Mouse (Mus musculus) liver, embryonic 12.5 days (tissue): ENCODE data around the gene Plpp1. TPM values are rescaled to one million over a fixed set of nuclear protein-coding genes. Genes with fewer than 3 reads are reported as not detected.

ENCODE experiments used
- ATAC-seq: fragments of 200-750 bp; cut with Nextera tagmentation; 2 replicates; pipeline ENCODE4 v1.8.0; 2017; ENCODE audit warnings: moderate number of reproducible peaks, mild to moderate bottlenecking, moderate library complexity
- H3K27ac ChIP-seq: fragments of 300-500 bp; sonication (generic); 2 replicates; pipeline ENCODE4 v1.5.1; 2016; ENCODE audit warnings: mild to moderate bottlenecking
- H3K27me3 ChIP-seq: fragments of 300-500 bp; sonication (generic); replicated peaks from 2 replicates; pipeline ENCODE4 v1.6.1; 2016; ENCODE audit warnings: mild to moderate bottlenecking, moderate library complexity
- H3K36me3 ChIP-seq: fragments of 300-500 bp; sonication (generic); 2 replicates; pipeline ENCODE4 v1.6.1; 2016; ENCODE audit warnings: mild to moderate bottlenecking, moderate library complexity
- H3K4me1 ChIP-seq: fragments of 300-500 bp; sonication (generic); 2 replicates; pipeline ENCODE4 v1.6.1; 2016
- H3K4me2 ChIP-seq: fragments of 300-500 bp; sonication (generic); 2 replicates; pipeline ENCODE4 v1.6.1; 2016; ENCODE audit warnings: mild to moderate bottlenecking, moderate library complexity
- H3K4me3 ChIP-seq: fragments of 300-500 bp; sonication (generic); 2 replicates; pipeline ENCODE4 v1.5.1; 2016; ENCODE audit warnings: mild to moderate bottlenecking, moderate library complexity
- H3K9ac ChIP-seq: fragments of 300-500 bp; sonication (generic); 2 replicates; pipeline ENCODE4 v1.6.1; 2016; ENCODE audit warnings: mild to moderate bottlenecking, moderate library complexity
- H3K9me3 ChIP-seq: fragments of 300-500 bp; sonication (generic); replicated peaks from 2 replicates; pipeline ENCODE4 v1.6.1; 2016; ENCODE audit warnings: mild to moderate bottlenecking, moderate library complexity
- WGBS: fragments of 180-500 bp; shearing (Covaris S2); methylation state at CpG from one replicate; pipeline ENCODE4 v1.1.7; 2016; ENCODE audit not compliant: insufficient replicate concordance; 5-methylcytosine and 5-hydroxymethylcytosine counted together
- polyA plus RNA-seq: library from polyadenylated mRNA; unstranded; fragments of >200 nt; fragmentation: Nextera tagmentation; extraction: Ambion mirVana; gene quantifications from 2 replicates; pipeline ENCODE4 v1.2.1, GENCODE M21; 2016

The Plpp1 gene
- polyA plus RNA-seq, 1 experiment from 2014 or later, result 30.8 TPM

DNA sequence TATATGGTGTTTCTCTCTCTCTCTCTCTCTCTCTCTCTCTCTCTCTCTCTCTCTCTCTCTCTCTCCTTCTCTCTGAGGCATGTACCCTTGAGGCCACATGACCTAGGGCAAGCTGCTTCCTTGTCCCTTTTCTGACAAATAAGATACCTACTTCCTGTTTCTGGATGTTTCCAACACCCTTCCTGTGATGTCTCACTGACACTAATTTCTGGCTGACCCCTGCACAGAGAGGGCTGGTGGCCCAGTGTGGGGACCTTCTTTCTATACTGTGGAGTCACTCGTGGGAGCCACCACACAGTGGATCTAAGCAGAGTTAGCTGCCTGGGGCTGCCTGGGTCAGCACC, 40.1 kb upstream of the Plpp1 start:
- Histone ChIP-seq H3K27ac (no peak overlapping the region), H3K4me3 (no peak overlapping the region), H3K9ac (0 out of 2 replicates have a peak overlapping the region, but pooled peaks have one; percentile 39), H3K4me2 (no peak overlapping the region), H3K4me1 (peaks cover 36% of the 10 kb centered on the region), H3K9me3 (no peaks in the 10 kb centered on the region), H3K27me3 (0 out of 2 replicates have a peak, but pooled peaks cover 18% of the 10 kb centered on the region), H3K36me3 (no peaks in the 10 kb centered on the region)
- WGBS, result 5% methylated on average over 1 of the region's 1 CpGs
- no peak for ATAC-seq

DNA sequence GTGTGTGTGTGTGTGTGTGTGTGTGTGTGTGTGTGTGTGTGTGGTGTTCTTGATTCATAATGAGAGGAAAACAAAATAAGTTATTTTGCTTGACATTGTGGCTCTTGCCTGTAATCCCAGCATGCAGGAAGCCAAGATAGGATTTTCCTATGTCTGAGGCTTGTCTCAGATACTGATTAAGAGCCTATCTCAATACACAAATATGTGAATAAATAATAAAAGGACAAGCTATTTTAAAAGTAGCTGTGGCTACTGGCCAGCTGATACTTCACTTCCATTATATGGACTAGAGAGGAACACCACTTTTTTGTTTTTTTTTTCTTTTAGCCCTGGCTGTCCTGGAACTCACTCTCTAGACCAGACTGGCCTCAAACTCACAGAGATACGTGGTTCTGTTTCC, 38.8 kb upstream of the Plpp1 start:
- H3K9me3 ChIP-seq, result no peaks in the 10 kb centered on the region
- no peak overlapping the region for H3K4me2 ChIP-seq
- H3K4me1 ChIP-seq, result peaks cover 36% of the 10 kb centered on the region
- H3K27me3 ChIP-seq, result 0 out of 2 replicates have a peak, but pooled peaks cover 18% of the 10 kb centered on the region
- H3K36me3 ChIP-seq, result no peaks in the 10 kb centered on the region
- H3K27ac ChIP-seq, result no peak overlapping the region
- no peak overlapping the region for H3K9ac ChIP-seq
- 21% methylated on average over 1 of the region's 1 CpGs for WGBS
- no peak for ATAC-seq
- no peak overlapping the region for H3K4me3 ChIP-seq

DNA sequence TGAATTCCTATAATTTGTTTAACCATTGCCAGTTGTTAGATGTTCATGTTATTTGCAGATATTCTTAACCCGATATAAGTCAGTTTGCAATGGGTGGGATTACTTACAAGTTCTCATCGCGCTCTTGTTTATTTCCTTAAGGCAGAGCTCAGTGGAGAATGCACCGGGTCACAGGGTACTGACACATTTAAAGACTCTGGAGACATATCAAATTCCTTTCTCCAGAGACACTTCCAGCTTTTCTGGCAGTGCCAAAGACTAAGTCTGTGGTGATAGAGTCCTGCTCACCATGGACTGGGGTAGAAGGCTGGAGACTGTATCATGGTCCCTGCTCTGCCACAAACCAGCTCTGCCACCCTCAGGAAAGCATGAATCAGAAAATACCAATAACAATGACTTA, 38.0 kb upstream of the Plpp1 start:
- Histone ChIP-seq H3K27me3 (0 out of 2 replicates have a peak, but pooled peaks cover 16% of the 10 kb centered on the region), H3K9ac (no peak overlapping the region), H3K4me3 (no peak overlapping the region), H3K4me1 (peaks cover 36% of the 10 kb centered on the region), H3K27ac (no peak overlapping the region), H3K9me3 (peaks cover 6% of the 10 kb centered on the region), H3K36me3 (no peaks in the 10 kb centered on the region), H3K4me2 (no peak overlapping the region)
- 68% methylated on average over 4 of the region's 4 CpGs for WGBS
- ATAC-seq, result no peak

DNA sequence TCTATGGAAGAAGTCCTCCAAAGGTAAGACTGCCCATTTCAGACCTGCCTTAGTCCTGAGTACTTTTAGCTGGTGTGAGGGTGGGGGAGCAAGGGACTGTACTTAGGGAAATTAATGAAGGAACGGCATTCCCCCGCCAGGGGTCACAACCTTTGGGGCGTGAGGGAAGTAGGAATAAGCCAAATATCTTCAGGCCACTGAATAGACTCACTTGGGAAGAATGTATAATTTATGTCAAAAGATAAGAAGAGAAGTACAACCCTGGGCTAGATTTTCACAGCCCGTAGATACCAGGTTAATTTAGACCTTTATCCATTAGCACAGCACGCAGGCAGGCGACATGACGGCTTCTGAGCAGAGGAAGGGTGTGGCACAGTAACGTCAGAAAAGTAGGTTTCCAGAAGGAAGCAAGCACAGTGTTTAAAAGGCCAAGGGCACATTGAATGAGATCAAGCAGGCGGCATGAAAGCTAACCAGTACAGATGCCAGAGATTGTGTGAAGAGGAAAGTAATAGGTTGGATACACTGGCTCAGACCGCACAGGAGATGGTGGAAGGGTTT, 37.0 kb upstream of the Plpp1 start:
- no peak overlapping the region for H3K4me3 ChIP-seq
- WGBS, result 51% methylated on average over 10 of the region's 10 CpGs
- H3K4me2 ChIP-seq, result no peak overlapping the region
- H3K27me3 ChIP-seq, result 0 out of 2 replicates have a peak, but pooled peaks cover 12% of the 10 kb centered on the region
- peaks cover 6% of the 10 kb centered on the region for H3K9me3 ChIP-seq
- H3K36me3 ChIP-seq, result no peaks in the 10 kb centered on the region
- ATAC-seq, result peak; percentile 65
- peaks cover 36% of the 10 kb centered on the region for H3K4me1 ChIP-seq
- no peak overlapping the region for H3K9ac ChIP-seq
- no peak overlapping the region for H3K27ac ChIP-seq

DNA sequence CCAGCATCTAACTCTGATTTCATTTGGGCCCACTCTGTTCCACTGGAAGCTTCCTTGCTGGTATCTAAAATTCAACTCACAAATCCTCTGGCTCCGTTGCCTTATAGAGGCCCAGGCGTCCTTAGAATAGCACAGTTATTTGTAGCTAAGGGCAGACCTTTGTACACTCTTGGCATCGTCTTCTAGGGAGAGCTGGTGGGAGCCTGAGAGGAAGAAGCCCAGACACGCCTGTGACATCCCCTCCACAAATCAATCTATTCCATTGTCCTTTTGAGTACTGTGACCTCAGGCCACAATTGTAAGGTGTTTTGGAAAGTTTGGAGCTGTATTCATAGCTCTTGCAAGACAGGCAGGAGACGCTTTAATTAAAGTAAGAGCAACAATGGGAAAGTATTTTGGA, 36.0 kb upstream of the Plpp1 start:
- no peak overlapping the region for H3K9ac ChIP-seq
- H3K36me3 ChIP-seq, result no peaks in the 10 kb centered on the region
- 71% methylated on average over 5 of the region's 5 CpGs for WGBS
- H3K4me2 ChIP-seq, result no peak overlapping the region
- H3K9me3 ChIP-seq, result peaks cover 6% of the 10 kb centered on the region
- no peak overlapping the region for H3K4me3 ChIP-seq
- H3K27ac ChIP-seq, result no peak overlapping the region
- H3K4me1 ChIP-seq, result peaks cover 32% of the 10 kb centered on the region
- H3K27me3 ChIP-seq, result 0 out of 2 replicates have a peak, but pooled peaks cover 12% of the 10 kb centered on the region
- no peak for ATAC-seq

DNA sequence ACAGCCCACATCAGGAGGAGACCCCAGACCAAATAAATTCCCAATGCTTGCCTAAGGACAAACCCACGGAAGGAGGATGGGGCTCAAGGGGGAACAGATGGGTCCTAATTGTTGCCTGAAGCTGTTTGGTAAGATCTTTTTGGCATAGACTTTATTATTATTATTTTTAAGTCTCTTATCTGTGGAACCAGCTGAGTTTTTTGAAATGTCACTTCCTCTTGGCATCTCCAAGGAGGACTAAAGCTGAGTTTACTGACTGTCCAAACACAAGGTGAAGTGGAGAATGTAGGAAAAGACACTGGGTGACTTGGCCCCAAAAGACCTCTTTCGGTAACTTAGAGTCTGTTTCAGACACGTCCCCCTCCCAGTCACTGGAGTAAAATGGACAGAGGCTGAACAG, 34.9 kb upstream of the Plpp1 start:
- H3K4me3 ChIP-seq, result no peak overlapping the region
- no peak overlapping the region for H3K27ac ChIP-seq
- 69% methylated on average over 3 of the region's 3 CpGs for whole genome bisulfite sequencing
- H3K36me3 ChIP-seq, result no peaks in the 10 kb centered on the region
- H3K9ac ChIP-seq, result no peak overlapping the region
- H3K4me2 ChIP-seq, result no peak overlapping the region
- no peak for ATAC-seq
- H3K9me3 ChIP-seq, result peaks cover 6% of the 10 kb centered on the region
- 0 out of 2 replicates have a peak, but pooled peaks cover 10% of the 10 kb centered on the region for H3K27me3 ChIP-seq
- H3K4me1 ChIP-seq, result peaks cover 24% of the 10 kb centered on the region

DNA sequence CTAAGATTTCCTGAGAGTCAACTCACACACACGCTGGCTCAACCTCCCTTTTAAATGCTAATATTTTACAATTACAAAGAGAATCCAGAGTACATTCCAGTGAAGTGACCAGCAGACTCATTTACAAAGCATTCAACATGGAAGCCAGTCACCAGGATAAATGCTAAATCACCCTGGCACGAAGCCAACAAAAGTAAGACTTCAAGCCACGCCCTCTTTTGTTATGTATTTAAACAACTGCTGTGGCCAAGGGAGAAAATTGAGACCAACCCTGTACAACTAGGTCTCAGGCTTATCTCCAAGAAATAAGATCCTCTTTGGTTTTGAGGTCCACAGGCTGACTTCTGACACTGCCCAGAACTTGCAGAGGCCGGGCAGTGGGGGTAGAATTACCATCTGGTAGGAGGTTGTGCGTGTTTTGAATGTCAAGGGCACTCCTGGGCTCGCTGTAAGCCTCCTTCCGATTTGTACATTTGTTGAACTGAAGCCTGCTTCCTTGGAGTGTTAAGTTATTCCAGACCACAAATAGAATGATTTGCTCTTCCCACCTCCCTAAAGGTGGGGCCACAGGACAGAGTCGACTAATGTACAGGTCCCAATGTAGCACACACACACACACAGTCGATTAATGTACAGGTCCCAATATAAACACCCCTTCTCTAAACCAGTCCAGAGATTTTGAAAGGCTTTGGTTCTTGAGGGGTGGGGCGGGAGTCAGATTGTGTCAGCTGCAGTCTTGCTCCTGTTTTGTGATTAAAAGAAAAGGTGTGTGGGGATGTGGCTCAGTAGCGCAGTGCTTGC, 29.9 kb upstream of the Plpp1 start:
- Histone ChIP-seq H3K4me3 (no peak overlapping the region), H3K4me2 (no peak overlapping the region), H3K4me1 (peaks cover 5% of the 10 kb centered on the region), H3K36me3 (no peaks in the 10 kb centered on the region), H3K27me3 (no peaks in the 10 kb centered on the region), H3K27ac (no peak overlapping the region), H3K9ac (no peak overlapping the region), H3K9me3 (peaks cover 6% of the 10 kb centered on the region)
- WGBS, result 60% methylated on average over 11 of the region's 11 CpGs
- no peak for ATAC-seq

DNA sequence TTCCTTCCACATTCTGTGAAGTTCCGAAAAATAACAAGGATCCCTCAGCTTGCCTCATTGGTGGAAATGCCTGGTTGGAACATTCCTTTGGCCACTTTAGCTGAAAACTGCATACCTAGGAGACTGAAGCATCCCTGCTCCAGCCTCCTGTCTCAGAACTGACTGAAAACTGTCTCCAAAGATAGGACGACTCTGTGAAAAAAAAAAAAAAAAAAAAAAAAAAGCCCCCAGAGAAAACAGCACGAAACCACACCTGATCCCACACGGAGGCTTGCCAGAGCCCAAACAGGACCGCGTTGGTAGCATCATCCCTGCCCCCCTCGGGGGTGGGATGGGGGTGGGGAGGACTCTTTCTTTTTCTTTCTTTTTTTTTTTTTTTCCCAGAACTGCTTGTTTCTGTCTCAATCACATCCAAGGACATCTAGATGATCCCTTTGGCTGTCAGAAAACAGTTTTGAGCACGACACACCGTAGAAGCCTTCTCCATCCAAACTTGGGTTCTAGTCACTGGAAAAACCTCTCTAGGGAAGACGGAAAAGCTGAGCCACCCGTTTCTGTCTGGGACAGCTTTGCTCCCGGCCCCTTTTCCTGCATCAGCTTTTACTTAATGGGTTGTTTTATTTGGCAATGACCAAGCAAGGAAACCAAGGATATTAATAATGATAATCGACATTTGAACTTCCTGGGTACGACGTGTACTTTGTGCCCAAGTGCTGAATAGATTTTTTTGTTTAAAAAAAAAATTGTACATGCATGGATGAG, 29.0 kb upstream of the Plpp1 start:
- 49% methylated on average over 15 of the region's 15 CpGs for WGBS

DNA sequence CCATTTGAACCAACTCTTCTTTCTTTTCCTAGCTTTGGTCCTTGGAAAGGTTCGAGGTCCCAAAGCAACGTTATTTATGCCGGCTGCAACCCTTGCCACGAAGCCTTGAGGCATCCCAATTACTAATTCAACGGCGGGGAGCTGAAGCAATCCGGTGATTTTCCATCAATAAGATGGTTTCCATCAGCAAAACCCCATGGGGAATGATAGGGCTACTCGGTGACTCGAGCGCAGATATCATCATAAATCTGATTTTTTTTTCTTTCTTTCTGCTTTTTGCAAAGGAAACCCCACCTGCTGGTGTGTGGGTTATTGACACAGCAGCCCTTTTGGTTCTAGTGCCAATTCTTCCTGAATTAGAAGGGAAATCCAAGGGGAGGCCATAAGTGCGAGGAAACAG, 28.3 kb upstream of the Plpp1 start:
- WGBS, result 70% methylated on average over 11 of the region's 11 CpGs
- no peak overlapping the region for H3K4me3 ChIP-seq
- no peak overlapping the region for H3K9ac ChIP-seq
- H3K27ac ChIP-seq, result no peak overlapping the region
- no peaks in the 10 kb centered on the region for H3K36me3 ChIP-seq
- H3K4me2 ChIP-seq, result no peak overlapping the region
- H3K27me3 ChIP-seq, result no peaks in the 10 kb centered on the region
- H3K9me3 ChIP-seq, result peaks cover 3% of the 10 kb centered on the region
- ATAC-seq, result no peak
- peaks cover 5% of the 10 kb centered on the region for H3K4me1 ChIP-seq

More for the DNA sequence above, 29.0 kb upstream of the Plpp1 start:
- peaks cover 6% of the 10 kb centered on the region for H3K9me3 ChIP-seq
- no peaks in the 10 kb centered on the region for H3K36me3 ChIP-seq
- no peak overlapping the region for H3K9ac ChIP-seq
- no peak overlapping the region for H3K27ac ChIP-seq
- H3K4me3 ChIP-seq, result no peak overlapping the region
- H3K4me2 ChIP-seq, result no peak overlapping the region
- no peaks in the 10 kb centered on the region for H3K27me3 ChIP-seq
- no peak for ATAC-seq
- H3K4me1 ChIP-seq, result peaks cover 5% of the 10 kb centered on the region

DNA sequence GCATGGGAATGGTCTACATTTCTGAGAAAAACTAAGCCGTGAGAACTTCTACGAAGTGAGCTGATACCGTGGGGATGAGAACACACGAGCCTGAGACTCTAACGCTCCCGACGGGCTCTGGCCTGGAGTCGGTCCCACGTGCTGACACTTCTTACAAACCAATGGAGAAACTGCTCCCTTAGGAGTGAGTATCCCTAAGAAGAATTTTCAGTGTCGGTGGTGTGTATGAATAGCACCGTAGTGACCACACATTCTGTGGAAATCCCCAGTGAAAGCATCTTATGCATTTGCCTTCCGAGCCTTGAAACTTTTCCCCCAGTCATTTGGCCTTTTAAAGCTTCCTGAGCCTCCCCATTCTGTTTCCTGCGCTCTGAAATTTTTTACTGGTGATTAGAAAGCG, 27.7 kb upstream of the Plpp1 start:
- Histone ChIP-seq H3K27ac (no peak overlapping the region), H3K4me3 (no peak overlapping the region), H3K4me2 (no peak overlapping the region), H3K9ac (no peak overlapping the region; the same call in 1 of the 2 replicates), H3K36me3 (no peaks in the 10 kb centered on the region), H3K9me3 (no peaks in the 10 kb centered on the region), H3K27me3 (peaks cover 5% of the 10 kb centered on the region), H3K4me1 (peaks cover 5% of the 10 kb centered on the region)
- no peak for ATAC-seq
- 70% methylated on average over 14 of the region's 14 CpGs for WGBS

DNA sequence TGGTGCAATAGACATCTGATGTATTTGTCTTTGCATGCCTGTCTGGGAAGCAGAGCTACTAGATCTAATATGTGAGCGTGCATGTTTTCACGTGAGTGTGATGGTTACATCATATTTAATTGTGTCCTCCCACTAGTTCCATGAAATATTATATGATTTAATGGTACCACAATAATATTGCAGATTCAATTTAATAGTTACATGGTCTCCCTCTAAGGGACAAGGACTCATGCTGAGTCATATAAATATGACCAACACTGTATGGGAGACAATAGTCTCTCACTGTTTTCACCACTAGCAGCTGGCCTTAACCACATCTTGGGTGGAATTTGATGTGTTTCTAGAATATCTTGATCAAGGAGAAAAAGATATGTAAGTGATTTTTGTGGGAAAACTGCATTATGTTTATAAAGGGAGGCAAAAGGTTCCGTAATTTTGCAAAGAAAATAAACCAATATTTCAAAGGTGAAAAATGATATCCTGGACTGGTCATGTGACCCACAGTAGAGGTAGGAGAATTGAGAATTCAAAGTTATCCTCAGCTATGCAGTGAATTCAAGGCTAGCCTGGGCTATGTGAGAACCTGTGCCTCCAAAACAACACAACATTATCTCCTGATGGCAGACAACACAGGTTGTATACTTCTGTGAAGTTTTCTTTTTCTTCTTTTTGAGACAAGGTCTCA, 26.5 kb upstream of the Plpp1 start:
- WGBS, result 87% methylated on average over 3 of the region's 3 CpGs
- Histone ChIP-seq H3K4me2 (no peak overlapping the region), H3K9ac (no peak overlapping the region), H3K27ac (no peak overlapping the region), H3K27me3 (peaks cover 12% of the 10 kb centered on the region), H3K9me3 (no peaks in the 10 kb centered on the region), H3K36me3 (no peaks in the 10 kb centered on the region), H3K4me3 (no peak overlapping the region), H3K4me1 (peaks cover 5% of the 10 kb centered on the region)
- ATAC-seq, result no peak
